Mouse (Mus musculus) CH12.LX (cell line): ENCODE measurements at regions not wholly inside any gene's neighbourhood (a gene's known extent, or its start where the extent isn't known, plus 50 kb on each side); places are given as distances from the start of the nearest gene placed in this dataset.

Experiments used
- CHD2 ChIP-seq: IDR thresholded peaks from 2 replicates; pipeline ENCODE4 v1.6.1; 2011; ENCODE audit warnings: low read length, improper control_type of control experiment
- CTCF ChIP-seq, 2 experiments: IDR thresholded peaks in 1 of 2; conservative IDR thresholded peaks in 1 of 2; 2 replicates each; pipeline ENCODE4 v1.5.1; 2011 to 2012; ENCODE audit warnings: low read depth in 2 of 2, low read length in 2 of 2, improper control_type of control experiment in 1 of 2, inconsistent platforms in 1 of 2, mild to moderate bottlenecking in 1 of 2, moderate library complexity in 1 of 2
- EP300 ChIP-seq: IDR thresholded peaks from 2 replicates; pipeline ENCODE4 v1.6.1; 2011; ENCODE audit warnings: low read length, improper control_type of control experiment
- ETS1 ChIP-seq: conservative IDR thresholded peaks from 2 replicates; pipeline ENCODE4 v1.6.1; 2012; ENCODE audit warnings: low read depth, mild to moderate bottlenecking, inconsistent platforms, low read length, improper control_type of control experiment, moderate library complexity
- HCFC1 ChIP-seq: IDR thresholded peaks from 2 replicates; pipeline ENCODE4 v1.6.1; 2012; ENCODE audit warnings: low read depth, mild to moderate bottlenecking, inconsistent platforms, low read length, improper control_type of control experiment
- MAX ChIP-seq: IDR thresholded peaks from 2 replicates; pipeline ENCODE4 v1.6.1; 2011; ENCODE audit warnings: low read length, improper control_type of control experiment
- NELFE ChIP-seq: IDR thresholded peaks from 2 replicates; pipeline ENCODE4 v1.6.1; 2011; ENCODE audit warnings: low read depth, low read length, improper control_type of control experiment
- POLR2A ChIP-seq: IDR thresholded peaks from 2 replicates; pipeline ENCODE4 v1.6.1; 2011; ENCODE audit warnings: low read depth, mild to moderate bottlenecking, improper control_type of control experiment, low read length
- RCOR1 ChIP-seq: conservative IDR thresholded peaks from 2 replicates; pipeline ENCODE4 v1.6.1; 2012; ENCODE audit warnings: low read depth, mild to moderate bottlenecking, inconsistent platforms, low read length, improper control_type of control experiment
- ZC3H11A ChIP-seq: IDR thresholded peaks from 2 replicates; pipeline ENCODE4 v1.6.1; 2012; ENCODE audit warnings: low read depth, mild to moderate bottlenecking, inconsistent platforms, low read length, improper control_type of control experiment

- TF ChIP-seq CTCF (conservative IDR thresholded peaks at IDR 0.05 in 1 of 2, IDR thresholded peaks at IDR 0.05 in 1 of 2; ENCODE audit: low read depth in 2 of 2, low read length in 2 of 2) (no peak), RCOR1 (no peak), MAX (no peak), POLR2A (no peak), CHD2 (no peak), HCFC1 (no peak), EP300 (no peak), ETS1 (no peak), NELFE (no peak), ZC3H11A (no peak)
These were observed 416.1 kb upstream of the Ercc4 start for GRCm38 (mm10) chr16:12693346-12693745.
